Mouse (Mus musculus) liver, postnatal 0 days (tissue): ENCODE measurements around the gene Ap3d1.

Source experiments
- CTCF ChIP-seq: sonication (generic); IDR thresholded peaks from 2 replicates; pipeline ENCODE4 v1.5.1; 2016; ENCODE audit warnings: antibody characterized with exemption, low read depth
- EP300 ChIP-seq: IDR thresholded peaks from 2 replicates; pipeline ENCODE4 v1.6.1; 2016; ENCODE audit warnings: antibody characterized with exemption, low read depth, mild to moderate bottlenecking

- TF ChIP-seq CTCF (no peak), EP300 (no peak; the same call in 1 of the 2 replicates)
Observed at GRCm38 (mm10) chr10:80674161-80674711, 67.8 kb downstream of the Ap3d1 start.
